Mouse (Mus musculus): ENCODE data around the gene Olfr1336. TPM values are rescaled to one million over a fixed set of nuclear protein-coding genes. Genes with fewer than 3 reads are reported as not detected.

The Olfr1336 gene
- total RNA-seq (2012; rRNA removed), result not detected in 2 replicates
- not detected in 2 replicates for total RNA-seq (2014; rRNA removed)
- not detected in 2 replicates for polyA plus RNA-seq (2012; ENCODE audit: insufficient read length, low read depth)

DNA sequence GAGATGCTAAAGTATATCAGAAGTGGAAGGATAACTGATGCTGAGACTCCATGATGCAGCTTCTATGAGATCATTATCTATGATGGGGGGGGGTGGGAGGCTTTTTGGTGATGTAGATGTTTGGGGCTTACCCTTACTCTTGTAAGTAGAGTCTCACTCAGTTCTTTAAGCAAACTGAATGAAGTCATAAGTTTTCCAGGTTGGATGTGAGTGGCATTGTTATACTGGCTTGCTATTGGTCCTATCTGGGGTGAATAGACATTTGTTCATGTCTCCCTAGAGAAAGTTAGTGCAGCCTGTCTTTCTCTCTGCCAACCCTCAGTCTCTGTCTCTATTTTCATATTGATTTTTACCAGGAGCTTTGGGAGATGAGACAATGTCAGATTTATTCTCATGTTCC, at the start of gene Olfr1336:
TSS of gene Olfr1336 (plus strand) at position 301 of the 400 bp plus-strand sequence.
- no peak within 1 kb of the TSS for H3K9ac ChIP-seq (ENCODE audit: insufficient read depth, low read depth)

DNA sequence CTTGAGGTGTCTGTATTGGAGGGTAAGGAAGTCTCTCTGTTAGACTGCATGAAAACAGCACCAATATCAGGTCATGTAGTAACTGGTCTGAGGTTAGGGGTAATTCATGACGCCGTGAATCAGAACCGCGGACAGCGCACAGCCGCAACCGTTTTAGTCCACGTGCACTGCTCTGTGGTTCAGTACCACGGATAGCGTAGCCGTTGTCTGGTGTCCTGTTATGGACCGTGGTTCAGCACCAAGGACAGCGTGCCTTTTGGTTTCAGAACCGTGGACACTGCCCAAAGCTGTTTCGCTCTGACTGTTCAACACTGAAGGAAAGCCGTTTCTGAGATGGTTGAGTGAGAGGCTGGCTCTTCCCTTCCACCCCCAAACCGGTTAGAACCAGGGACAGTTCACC, 45.9 kb upstream of the Olfr1336 start, which contains the start of gene Gm20715:
TSS of gene Gm20715 (plus strand) at position 235 of the 400 bp plus-strand sequence.
- H3K36me3 ChIP-seq (replicated peaks in 1 of 2; ENCODE audit: control insufficient read depth in 1 of 2, insufficient read depth in 1 of 2, low read length in 1 of 2), result no peaks in the 10 kb centered on the region
- H3K27me3 ChIP-seq (replicated peaks), result no peaks in the 10 kb centered on the region
- H3K4me2 ChIP-seq (ENCODE audit: insufficient read depth, low read depth, poor library complexity, severe bottlenecking), result no peak within 1 kb of the TSS
- H3K27ac ChIP-seq (ENCODE audit: insufficient read depth, low read depth), result no peak within 1 kb of the TSS
- H3K4me1 ChIP-seq (ENCODE audit: control insufficient read depth in 1 of 2, insufficient read depth in 2 of 2), result no peaks in the 10 kb centered on the region
- peaks cover 13% of the 10 kb centered on the region for H3K9me3 ChIP-seq (replicated peaks; ENCODE audit: low read length)
- TF ChIP-seq USF2 (conservative IDR thresholded peaks at IDR 0.05; ENCODE audit: low read depth, low read length) (no peak), POLR2A (IDR thresholded peaks at IDR 0.05; ENCODE audit: low read depth, low read length) (no peak), CHD1 (IDR thresholded peaks at IDR 0.05; ENCODE audit: low read depth, low read length) (no peak), ZMIZ1 (IDR thresholded peaks at IDR 0.05; ENCODE audit: low read depth, low read length) (no peak), MXI1 (IDR thresholded peaks at IDR 0.05; ENCODE audit: low read depth, low read length) (peak; percentile 100), PAX5 (IDR thresholded peaks at IDR 0.05; ENCODE audit: low read length) (no peak), MYC (IDR thresholded peaks at IDR 0.05; ENCODE audit: low read depth, low read length) (no peak), E2F4 (IDR thresholded peaks at IDR 0.05; ENCODE audit: insufficient replicate concordance, low read depth, low read length) (no peak), SIN3A (IDR thresholded peaks at IDR 0.05; ENCODE audit: low read length) (peak; percentile 100), ZNF384 (IDR thresholded peaks at IDR 0.05; ENCODE audit: low read depth, low read length) (no peak), RCOR1 (conservative IDR thresholded peaks at IDR 0.05; ENCODE audit: low read depth, low read length) (no peak), NELFE (IDR thresholded peaks at IDR 0.05; ENCODE audit: low read depth, low read length) (no peak), BHLHE40 (IDR thresholded peaks at IDR 0.05; ENCODE audit: low read depth, low read length) (no peak), POLR2AphosphoS2 (IDR thresholded peaks at IDR 0.05; ENCODE audit: low read depth, low read length) (no peak), SMC3 (IDR thresholded peaks at IDR 0.05; ENCODE audit: low read depth, low read length) (no peak), EP300 (IDR thresholded peaks at IDR 0.05; ENCODE audit: low read length) (no peak), MAFK (IDR thresholded peaks at IDR 0.05; ENCODE audit: insufficient replicate concordance, low read length) (no peak), TBP (conservative IDR thresholded peaks at IDR 0.05; ENCODE audit: low read depth, low read length) (no peak), HCFC1 (IDR thresholded peaks at IDR 0.05; ENCODE audit: low read depth, low read length) (no peak), ZKSCAN1 (IDR thresholded peaks at IDR 0.05; ENCODE audit: borderline replicate concordance, low read depth, low read length) (no peak), KAT2A (IDR thresholded peaks at IDR 0.05; ENCODE audit: insufficient replicate concordance, low read length) (no peak), IRF4 (IDR thresholded peaks at IDR 0.05; ENCODE audit: low read depth, low read length) (peak; percentile 92), CHD2 (IDR thresholded peaks at IDR 0.05; ENCODE audit: low read length) (no peak), CTCF (conservative IDR thresholded peaks at IDR 0.05 in 1 of 2, IDR thresholded peaks at IDR 0.05 in 1 of 2; ENCODE audit: low read depth in 2 of 2, low read length in 2 of 2) (no peak), MAX (IDR thresholded peaks at IDR 0.05; ENCODE audit: low read length) (peak; percentile 95), MAZ (IDR thresholded peaks at IDR 0.05; ENCODE audit: low read depth, low read length) (no peak), JUND (conservative IDR thresholded peaks at IDR 0.05; ENCODE audit: low read depth, low read length) (no peak; the same call in 1 of the 2 replicates), USF1 (IDR thresholded peaks at IDR 0.05; ENCODE audit: low read depth, low read length) (no peak), TCF12 (IDR thresholded peaks at IDR 0.05; ENCODE audit: low read depth, low read length) (no peak), UBTF (IDR thresholded peaks at IDR 0.05; ENCODE audit: low read depth, low read length) (no peak), GABPA (IDR thresholded peaks at IDR 0.05; ENCODE audit: insufficient replicate concordance, low read depth, low read length) (no peak), ETS1 (conservative IDR thresholded peaks at IDR 0.05; ENCODE audit: low read depth, low read length) (no peak), NRF1 (IDR thresholded peaks at IDR 0.05; ENCODE audit: low read depth, low read length) (no peak), ELF1 (IDR thresholded peaks at IDR 0.05; ENCODE audit: low read depth, low read length) (no peak)
- in situ Hi-C loops (cut with MboI; ENCODE audit: low pct_ligation_motif_present, low pct_unique_long_range_greater_than_20kb, low sequenced_read_pairs) (no loop called here), dilution Hi-C loops (cut with MboI; ENCODE audit: extremely low pct_ligation_motif_present, extremely low pct_unique_long_range_greater_than_20kb, low sequenced_read_pairs) (no loop called here)
- peak; percentile 73 for DNase-seq (ENCODE audit: extremely low read depth)
- no peak within 1 kb of the TSS for H3K4me3 ChIP-seq (replicated peaks in 1 of 3; ENCODE audit: low read depth in 2 of 3, low read length in 2 of 3, poor library complexity in 1 of 3)
- H3K79me2 ChIP-seq (replicated peaks; ENCODE audit: control insufficient read depth, extremely low read depth, insufficient read depth, poor library complexity, severe bottlenecking), result no peaks in the 10 kb centered on the region
- H3K9ac ChIP-seq (ENCODE audit: insufficient read depth, low read depth), result no peak within 1 kb of the TSS

More for the DNA sequence above, at the start of gene Olfr1336:
- Histone ChIP-seq H3K36me3 (replicated peaks in 1 of 2; ENCODE audit: control insufficient read depth in 1 of 2, insufficient read depth in 1 of 2, low read length in 1 of 2) (no peaks in the 10 kb centered on the region), H3K4me1 (ENCODE audit: control insufficient read depth in 1 of 2, insufficient read depth in 2 of 2) (no peaks in the 10 kb centered on the region), H3K4me2 (ENCODE audit: insufficient read depth, low read depth, poor library complexity, severe bottlenecking) (no peak within 1 kb of the TSS), H3K79me2 (replicated peaks; ENCODE audit: control insufficient read depth, extremely low read depth, insufficient read depth, poor library complexity, severe bottlenecking) (no peaks in the 10 kb centered on the region), H3K27ac (ENCODE audit: insufficient read depth, low read depth) (no peak within 1 kb of the TSS), H3K27me3 (replicated peaks) (no peaks in the 10 kb centered on the region), H3K9me3 (replicated peaks; ENCODE audit: low read length) (peaks cover 28% of the 10 kb centered on the region), H3K4me3 (replicated peaks in 1 of 3; ENCODE audit: low read depth in 2 of 3, low read length in 2 of 3, poor library complexity in 1 of 3) (no peak within 1 kb of the TSS)
- in situ Hi-C loops (cut with MboI; ENCODE audit: low pct_ligation_motif_present, low pct_unique_long_range_greater_than_20kb, low sequenced_read_pairs), result no loop called here
- DNase-seq (ENCODE audit: extremely low read depth), result no peak
- dilution Hi-C loops (cut with MboI; ENCODE audit: extremely low pct_ligation_motif_present, extremely low pct_unique_long_range_greater_than_20kb, low sequenced_read_pairs), result no loop called here
- no peak for TF ChIP-seq EP300 (IDR thresholded peaks at IDR 0.05; ENCODE audit: low read length)

All from CH12.LX (cell line).